Mouse (Mus musculus) cerebellum, adult 2 months (tissue): ENCODE results near the gene Asb14.

Experiments used
- CTCF ChIP-seq: fragments of 200-500 bp; IDR thresholded peaks from 2 replicates; pipeline ENCODE4 v1.5.1; 2011; ENCODE audit warnings: low read depth, mild to moderate bottlenecking, control low read depth, low read length, moderate library complexity, borderline replicate concordance; ENCODE audit not compliant: insufficient read depth
- POLR2A ChIP-seq: fragments of 200-500 bp; IDR thresholded peaks from 2 replicates; pipeline ENCODE4 v1.6.1; 2011; ENCODE audit warnings: low read length, control low read depth, borderline replicate concordance; ENCODE audit not compliant: insufficient read depth

GRCm38 (mm10) chr14:26887244-26887643, 7.1 kb upstream of the Asb14 start:
- TF ChIP-seq CTCF (no peak), POLR2A (no peak)
